Mouse (Mus musculus): Measurements from ENCODE around the gene Syf2. TPM values are rescaled to one million over a fixed set of nuclear protein-coding genes. Genes with fewer than 3 reads are reported as not detected.

Gene Syf2
- polyA plus RNA-seq, 1 experiment from 2014 or later, result 76.5 TPM

GRCm38 (mm10) chr4:134915223-134916050 is 15.3 kb upstream of the Syf2 start:
- peak overlapping the region; percentile 87 for H3K27ac ChIP-seq (replicated peaks)
- no peaks in the 10 kb centered on the region for H3K9me3 ChIP-seq
- H3K27me3 ChIP-seq, result no peaks in the 10 kb centered on the region
- peaks cover 16% of the 10 kb centered on the region for H3K4me1 ChIP-seq
- WGBS, result 59% methylated on average over 14 of the region's 14 CpGs
- ATAC-seq (ENCODE audit: low FRiP score, low read depth), result peak; percentile 57
- peak overlapping the region; percentile 78 for H3K4me3 ChIP-seq
- H3K4me2 ChIP-seq (replicated peaks), result peak overlapping the region; percentile 66
- no peak overlapping the region for H3K9ac ChIP-seq (replicated peaks)
- H3K36me3 ChIP-seq, result peaks cover 17% of the 10 kb centered on the region

DNA sequence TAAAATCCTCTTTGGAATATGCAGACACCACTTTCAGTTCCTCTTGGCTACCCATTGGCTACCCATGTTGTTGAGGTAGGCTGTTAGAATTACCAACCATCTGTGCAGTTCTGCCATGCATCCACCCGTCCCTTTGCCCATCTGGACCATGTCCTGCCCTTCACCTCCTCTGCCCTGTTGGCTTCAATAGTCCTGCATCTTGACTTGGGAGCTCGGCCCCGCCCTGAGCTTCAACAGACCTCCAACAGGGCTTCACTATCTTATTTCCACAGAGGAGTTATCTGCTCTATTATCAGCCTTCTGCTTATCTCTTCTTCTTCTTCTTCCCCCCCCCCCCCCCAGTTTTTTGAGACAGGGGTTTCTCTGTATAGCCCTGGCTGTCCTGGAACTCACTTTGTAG is 13.5 kb upstream of the Syf2 start:
- WGBS, result 75% methylated on average over 3 of the region's 3 CpGs
- no peaks in the 10 kb centered on the region for H3K9me3 ChIP-seq
- ATAC-seq (ENCODE audit: low FRiP score, low read depth), result no peak

GRCm38 (mm10) chr4:134918381-134918780 is 12.3 kb upstream of the Syf2 start:
- Histone ChIP-seq H3K4me1 (peaks cover 16% of the 10 kb centered on the region), H3K36me3 (no peaks in the 10 kb centered on the region), H3K4me3 (no peak overlapping the region), H3K4me2 (replicated peaks) (no peak overlapping the region), H3K9me3 (no peaks in the 10 kb centered on the region), H3K9ac (replicated peaks) (no peak overlapping the region), H3K27ac (replicated peaks) (no peak overlapping the region), H3K27me3 (no peaks in the 10 kb centered on the region)
- ATAC-seq (ENCODE audit: low FRiP score, low read depth), result no peak
- WGBS, result 80% methylated on average over 7 of the region's 7 CpGs

More for the DNA sequence above, 13.5 kb upstream of the Syf2 start:
- Histone ChIP-seq H3K4me1 (peaks cover 16% of the 10 kb centered on the region), H3K27ac (replicated peaks) (no peak overlapping the region), H3K4me2 (replicated peaks) (no peak overlapping the region), H3K36me3 (peaks cover 7% of the 10 kb centered on the region), H3K9ac (replicated peaks) (no peak overlapping the region), H3K27me3 (no peaks in the 10 kb centered on the region), H3K4me3 (no peak overlapping the region)

GRCm38 (mm10) chr4:134919733-134920540 is 10.8 kb upstream of the Syf2 start:
- WGBS, result 44% methylated on average over 12 of the region's 12 CpGs
- Histone ChIP-seq H3K27ac (replicated peaks) (no peak overlapping the region), H3K27me3 (no peaks in the 10 kb centered on the region), H3K9ac (replicated peaks) (no peak overlapping the region), H3K4me2 (replicated peaks) (no peak overlapping the region), H3K4me1 (peaks cover 10% of the 10 kb centered on the region), H3K36me3 (no peaks in the 10 kb centered on the region), H3K9me3 (no peaks in the 10 kb centered on the region), H3K4me3 (no peak overlapping the region)
- ATAC-seq (ENCODE audit: low FRiP score, low read depth), result no peak

GRCm38 (mm10) chr4:134920631-134921030 is 10.1 kb upstream of the Syf2 start:
- H3K9ac ChIP-seq (replicated peaks), result no peak overlapping the region
- 95% methylated on average over 6 of the region's 6 CpGs for WGBS
- no peak overlapping the region for H3K4me2 ChIP-seq (replicated peaks)
- ATAC-seq (ENCODE audit: low FRiP score, low read depth), result no peak
- H3K27ac ChIP-seq (replicated peaks), result no peak overlapping the region
- H3K4me1 ChIP-seq, result peaks cover 12% of the 10 kb centered on the region
- H3K36me3 ChIP-seq, result peaks cover 6% of the 10 kb centered on the region
- no peaks in the 10 kb centered on the region for H3K27me3 ChIP-seq
- no peaks in the 10 kb centered on the region for H3K9me3 ChIP-seq
- H3K4me3 ChIP-seq, result no peak overlapping the region

GRCm38 (mm10) chr4:134921703-134922102 is 9.0 kb upstream of the Syf2 start:
- Histone ChIP-seq H3K27me3 (no peaks in the 10 kb centered on the region), H3K4me2 (replicated peaks) (no peak overlapping the region), H3K4me3 (no peak overlapping the region), H3K9ac (replicated peaks) (no peak overlapping the region), H3K9me3 (no peaks in the 10 kb centered on the region), H3K4me1 (peaks cover 19% of the 10 kb centered on the region), H3K36me3 (peaks cover 17% of the 10 kb centered on the region), H3K27ac (replicated peaks) (no peak overlapping the region)
- ATAC-seq (ENCODE audit: low FRiP score, low read depth), result no peak
- 96% methylated on average over 4 of the region's 4 CpGs for WGBS

DNA sequence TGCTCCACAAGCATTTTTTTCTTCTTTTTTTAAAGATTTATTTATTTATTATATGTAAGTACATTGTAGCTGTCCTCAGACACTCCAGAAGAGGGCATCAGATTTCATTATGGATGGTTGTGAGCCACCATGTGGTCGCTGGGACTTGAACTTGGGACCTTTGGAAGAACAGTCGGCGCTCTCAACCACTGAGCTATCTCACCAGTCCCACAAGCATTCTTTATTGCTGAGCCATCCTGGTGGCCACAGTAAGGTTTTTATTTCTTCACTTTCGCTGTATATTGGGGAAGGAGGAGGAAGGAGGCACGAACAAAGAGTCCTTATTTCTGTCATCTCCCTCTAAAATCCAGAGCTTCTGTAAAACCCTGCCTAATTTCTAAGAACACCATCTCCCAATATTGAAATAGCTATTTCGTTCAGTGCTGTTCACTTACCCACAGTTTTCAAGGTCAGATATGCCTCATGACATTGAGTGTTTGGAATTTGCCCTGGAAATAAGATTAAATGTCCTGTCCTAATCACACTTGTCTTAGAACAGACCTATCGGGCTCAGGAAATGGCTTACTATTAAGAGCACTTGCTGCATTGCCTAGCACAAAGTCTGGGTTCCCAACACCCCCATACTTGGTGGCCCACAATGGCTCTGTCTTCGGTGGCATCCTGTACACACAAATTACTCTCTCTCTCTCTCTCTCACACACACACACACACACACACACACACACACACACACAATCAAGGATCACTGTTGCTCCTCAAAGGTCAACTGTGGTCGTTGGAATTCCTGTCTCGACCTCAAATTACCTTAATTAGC is 8.4 kb upstream of the Syf2 start:
- H3K9ac ChIP-seq (replicated peaks), result peak overlapping the region; percentile 71
- peak overlapping the region; percentile 100 for H3K4me3 ChIP-seq
- no peaks in the 10 kb centered on the region for H3K27me3 ChIP-seq
- peaks cover 22% of the 10 kb centered on the region for H3K36me3 ChIP-seq
- WGBS, result 57% methylated on average over 10 of the region's 10 CpGs
- ATAC-seq (ENCODE audit: low FRiP score, low read depth), result no peak
- H3K27ac ChIP-seq (replicated peaks), result peak overlapping the region; percentile 92
- H3K4me2 ChIP-seq (replicated peaks), result peak overlapping the region; percentile 87
- H3K4me1 ChIP-seq, result peaks cover 19% of the 10 kb centered on the region
- H3K9me3 ChIP-seq, result no peaks in the 10 kb centered on the region

DNA sequence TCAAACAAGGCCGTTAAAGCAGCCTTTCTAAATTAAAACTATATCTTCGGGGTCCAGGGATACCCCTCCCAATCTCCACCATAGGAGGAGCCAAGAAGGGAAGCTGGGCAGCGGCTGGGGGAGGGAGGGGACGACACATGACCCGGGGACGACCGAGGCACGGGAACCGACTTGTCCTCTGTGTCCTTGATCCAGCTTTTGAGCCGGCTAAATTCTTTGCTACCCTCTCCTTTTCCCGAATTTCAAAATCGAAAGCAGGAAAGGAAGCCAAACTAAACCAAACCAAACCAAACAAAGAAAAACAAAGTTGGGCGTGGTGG is 7.8 kb upstream of the Syf2 start:
- H3K36me3 ChIP-seq, result peaks cover 27% of the 10 kb centered on the region
- ATAC-seq (ENCODE audit: low FRiP score, low read depth), result peak; percentile 61
- no peaks in the 10 kb centered on the region for H3K9me3 ChIP-seq
- peak overlapping the region; percentile 87 for H3K4me2 ChIP-seq (replicated peaks)
- no peaks in the 10 kb centered on the region for H3K27me3 ChIP-seq
- under 1% methylated on average over 13 of the region's 13 CpGs for WGBS
- peak overlapping the region; percentile 92 for H3K27ac ChIP-seq (replicated peaks)
- H3K4me3 ChIP-seq, result peak overlapping the region; percentile 100
- peaks cover 19% of the 10 kb centered on the region for H3K4me1 ChIP-seq
- peak overlapping the region; percentile 71 for H3K9ac ChIP-seq (replicated peaks)

DNA sequence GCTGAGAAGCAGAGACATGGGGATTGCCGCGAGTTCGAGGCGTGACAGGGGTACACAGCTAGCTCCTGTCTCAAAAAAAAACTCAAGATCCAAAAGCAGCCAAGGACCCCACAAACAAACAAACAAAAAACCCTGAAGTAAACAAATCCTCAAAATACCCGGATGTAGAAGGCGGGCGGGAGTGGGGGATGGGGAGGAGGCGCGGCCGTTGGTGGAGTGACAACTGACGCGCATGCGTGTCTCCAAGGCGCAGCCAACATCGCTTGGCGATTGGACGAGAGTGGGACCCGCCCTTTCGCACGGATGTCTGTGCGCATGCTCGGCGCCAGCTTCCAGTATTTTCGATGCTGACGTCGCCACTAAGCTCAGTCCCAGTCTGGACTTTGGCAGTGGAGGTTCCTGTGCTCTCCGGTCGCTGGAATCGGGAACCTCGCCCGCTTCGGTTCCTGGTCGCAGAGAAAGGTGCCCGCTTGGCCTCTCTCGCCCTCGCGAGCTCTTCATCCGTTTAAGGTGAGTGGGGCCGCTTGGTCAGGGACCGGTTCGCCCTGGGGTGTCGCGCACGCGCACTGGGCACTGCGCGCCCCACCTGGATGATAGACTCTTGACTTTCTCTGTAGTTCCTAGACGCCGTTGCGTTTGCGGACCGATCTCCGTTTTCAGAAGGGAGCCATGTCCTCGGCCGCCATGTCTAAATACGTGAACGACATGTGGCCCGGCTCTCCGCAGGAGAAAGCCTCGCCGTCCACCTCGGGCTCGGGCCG is 7.3 kb upstream of the Syf2 start, which contains the start of gene Rsrp1:
Gene Rsrp1, plus strand, starts transcription at position 335 of the 761 bp plus-strand sequence.
- Histone ChIP-seq H3K36me3 (peaks cover 32% of the 10 kb centered on the region), H3K9me3 (no peaks in the 10 kb centered on the region), H3K27me3 (no peaks in the 10 kb centered on the region), H3K9ac (replicated peaks) (peak within 1 kb of the TSS; percentile 97), H3K27ac (replicated peaks) (peak within 1 kb of the TSS; percentile 92), H3K4me3 (peak within 1 kb of the TSS; percentile 100), H3K4me2 (replicated peaks) (peak within 1 kb of the TSS; percentile 87), H3K4me1 (peaks cover 19% of the 10 kb centered on the region)
- WGBS, result under 1% methylated on average over 64 of the region's 64 CpGs
- peak; percentile 95 for ATAC-seq (ENCODE audit: low FRiP score, low read depth)

GRCm38 (mm10) chr4:134924019-134924741 is 6.5 kb upstream of the Syf2 start:
- H3K9ac ChIP-seq (replicated peaks), result peak overlapping the region; percentile 97
- peak overlapping the region; percentile 87 for H3K4me2 ChIP-seq (replicated peaks)
- WGBS, result under 1% methylated on average over 75 of the region's 75 CpGs
- peaks cover 19% of the 10 kb centered on the region for H3K4me1 ChIP-seq
- no peaks in the 10 kb centered on the region for H3K9me3 ChIP-seq
- H3K36me3 ChIP-seq, result peaks cover 35% of the 10 kb centered on the region
- no peaks in the 10 kb centered on the region for H3K27me3 ChIP-seq
- ATAC-seq (ENCODE audit: low FRiP score, low read depth), result peak; percentile 10; the same call in 1 of the 2 replicates
- peak overlapping the region; percentile 92 for H3K27ac ChIP-seq (replicated peaks)
- peak overlapping the region; percentile 100 for H3K4me3 ChIP-seq
